Mouse (Mus musculus) ZHBTc4 (cell line): Measurements from ENCODE around the gene Pianp.

Source experiments
- DNase-seq: peaks from one replicate; pipeline ENCODE4 v3.0.0-alpha.2; 2011; ENCODE audit warnings: low read depth, low spot score

Pianp gene

DNA sequence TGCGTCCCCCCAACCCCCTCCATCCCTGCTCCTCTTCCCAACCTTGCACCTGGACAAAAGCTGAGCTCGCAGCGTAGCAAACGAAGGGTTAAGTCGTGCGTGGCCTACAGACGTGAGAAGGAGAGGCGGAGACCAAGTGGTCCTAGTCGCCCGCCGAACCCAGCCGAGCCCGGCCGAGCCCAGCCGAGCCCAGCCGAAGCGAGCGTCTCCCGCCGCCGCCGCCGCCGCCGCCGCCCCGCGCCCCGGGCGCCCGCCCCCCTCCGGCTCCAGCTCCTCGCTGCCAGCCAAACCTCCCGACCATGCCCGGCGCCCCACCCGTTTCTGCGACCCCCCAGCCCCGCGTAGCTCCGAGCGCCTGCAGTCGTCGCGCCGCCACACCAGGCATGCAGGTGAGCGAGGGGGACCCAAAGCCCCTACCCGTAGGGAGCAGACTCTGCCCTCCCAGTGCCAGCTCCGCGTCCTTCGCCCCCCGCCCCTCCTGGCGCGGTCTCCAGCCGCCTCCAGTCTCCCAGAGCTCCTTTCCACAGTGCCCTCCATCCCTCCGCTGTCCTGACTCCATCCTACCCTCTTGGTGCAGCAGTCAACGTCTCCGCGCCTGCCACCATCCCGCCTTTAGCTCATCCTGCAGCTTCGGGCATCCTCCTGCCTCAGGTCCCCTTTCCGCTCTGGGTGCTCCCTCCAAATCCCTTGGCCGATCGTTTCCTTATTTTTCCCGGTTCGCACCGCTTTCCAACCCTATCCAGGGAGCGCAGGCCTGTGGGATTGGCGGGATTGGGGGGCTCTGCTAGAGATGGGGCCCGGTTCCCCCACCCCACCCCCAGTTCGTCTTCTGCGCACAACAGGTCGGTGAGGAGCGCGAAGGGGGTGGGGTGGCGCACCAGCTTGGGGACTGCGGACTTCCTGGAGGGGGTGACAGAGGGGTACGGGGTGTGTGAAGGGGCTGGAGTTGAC, at the start of gene Pianp:
Gene Pianp (plus strand): TSS at position 144 of the 951 bp plus-strand sequence.
- DNase-seq: peak; percentile 65

DNA sequence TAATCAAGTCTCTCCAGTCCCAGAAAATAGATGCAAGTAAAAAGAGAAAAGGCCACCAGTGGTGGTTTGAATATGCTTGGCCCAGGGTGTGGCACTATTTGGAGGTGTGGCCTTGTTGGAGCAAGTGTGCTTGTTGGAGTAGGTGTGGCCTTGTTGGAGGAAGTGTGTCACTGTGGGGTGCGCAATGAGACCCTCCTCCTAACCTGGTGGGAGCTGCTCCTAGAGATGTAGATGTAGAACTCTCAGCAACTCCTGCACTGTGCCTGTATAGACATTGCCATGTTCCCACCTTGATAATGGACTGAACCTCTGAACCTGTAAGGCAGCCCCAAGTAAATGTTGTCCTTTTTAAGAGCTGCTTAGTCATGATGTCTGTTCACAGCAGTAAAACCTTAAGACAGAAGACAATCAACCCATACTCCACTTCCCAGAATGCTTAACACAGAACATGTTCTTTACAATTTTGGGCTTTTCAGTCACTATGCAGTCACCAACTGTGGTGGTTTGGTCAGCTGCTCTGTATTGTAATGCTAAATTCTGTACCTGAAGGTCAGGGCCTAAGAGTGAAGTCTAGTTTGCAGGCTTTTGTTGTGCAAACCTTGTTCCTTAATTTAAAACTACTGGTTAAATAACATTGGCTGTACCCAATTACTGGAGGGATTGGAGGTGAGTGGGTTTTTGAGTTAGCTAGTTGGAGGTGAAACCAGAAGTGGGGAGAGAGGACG, 42.3 kb upstream of the Pianp start:
- DNase-seq: peak; percentile 89

- peak; percentile 56 for DNase-seq
These were observed 41.3 kb upstream of the Pianp start for GRCm38 (mm10) chr6:124955212-124955611.

DNA sequence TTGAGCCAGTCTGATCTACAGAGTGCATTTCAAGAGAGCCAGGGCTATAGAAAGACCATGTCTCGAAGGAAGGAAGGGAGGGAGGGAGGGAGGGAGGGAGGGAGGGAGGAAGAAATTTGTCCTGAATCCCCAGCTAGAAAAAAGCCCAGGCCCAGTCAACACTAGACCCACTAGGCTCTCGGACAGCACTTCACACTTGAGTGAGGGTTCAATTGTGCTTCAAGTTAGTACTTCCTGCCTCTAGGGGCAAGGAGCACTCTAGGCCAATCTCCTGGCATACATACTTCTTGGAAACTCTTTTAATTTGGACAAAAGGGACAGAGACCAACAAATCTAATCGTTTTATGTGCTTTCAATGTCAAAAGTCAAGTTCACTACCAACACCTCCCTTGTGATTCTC, 38.4 kb upstream of the Pianp start:
- DNase-seq: no peak

DNA sequence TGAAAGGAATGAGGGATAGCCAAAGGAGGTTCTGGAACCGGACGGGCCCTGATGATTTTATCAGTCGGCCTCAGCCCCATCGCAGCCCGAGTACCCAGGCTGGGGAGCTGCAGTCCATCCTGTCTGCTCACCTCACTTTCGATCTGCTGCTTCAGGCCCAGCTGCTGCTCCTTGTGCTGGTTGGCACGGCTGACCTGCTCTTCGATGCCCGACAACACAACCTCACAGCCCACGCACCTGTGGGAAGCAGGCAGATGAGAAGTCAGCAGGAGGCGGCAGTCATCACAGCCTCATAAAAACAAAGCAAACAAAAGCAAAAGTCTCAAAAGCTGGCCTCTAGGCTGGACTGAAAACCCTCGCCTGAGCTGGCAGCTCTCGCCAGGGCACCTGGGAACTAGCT, 36.5 kb upstream of the Pianp start:
- no peak for DNase-seq

DNA sequence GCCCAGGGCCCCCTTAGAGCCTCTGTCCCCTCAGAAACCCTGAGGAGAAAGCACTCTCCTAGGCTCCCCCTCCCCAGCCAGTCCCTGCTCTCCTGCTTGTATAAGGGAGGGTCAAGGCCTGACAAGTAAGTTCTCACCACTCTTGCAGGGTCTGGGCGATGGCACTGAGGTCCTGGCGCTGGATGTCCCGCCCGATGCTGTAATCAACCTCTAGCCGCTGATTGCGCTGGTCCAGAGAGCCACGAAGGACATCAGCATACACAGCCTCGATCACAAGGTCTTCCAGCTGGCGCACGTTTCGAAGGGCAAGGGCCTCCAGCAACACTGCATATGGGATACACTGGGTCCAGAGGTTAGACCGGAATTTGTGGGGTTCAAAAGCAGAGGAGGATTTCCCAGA, 35.5 kb upstream of the Pianp start:
- DNase-seq: no peak

DNA sequence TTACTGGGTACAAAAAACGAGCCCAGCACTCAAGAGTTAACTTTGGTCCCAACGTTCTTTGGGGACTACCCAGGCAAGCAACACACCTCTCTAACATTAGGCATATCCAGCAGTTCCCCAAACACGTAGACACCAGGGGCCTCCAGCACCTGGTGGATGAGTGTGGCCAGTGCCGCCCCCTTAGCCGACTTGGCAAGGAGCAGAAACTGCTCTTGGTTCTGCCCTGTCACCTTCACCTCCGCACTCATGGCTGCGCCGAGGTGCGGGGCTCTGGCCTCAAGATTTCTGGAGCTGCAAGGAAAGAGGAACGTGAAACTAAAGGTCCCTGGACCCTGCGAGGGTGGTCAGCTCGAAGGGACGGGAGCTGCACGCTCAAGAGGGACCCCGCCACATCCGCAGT, 31.9 kb upstream of the Pianp start:
- DNase-seq: peak; percentile 65

- peak; percentile 98 for DNase-seq
These were observed 31.3 kb upstream of the Pianp start, which contains the start of gene Cops7a for GRCm38 (mm10) chr6:124965088-124965719. TSS of gene Cops7a (minus strand) at chr6:124965538.

DNA sequence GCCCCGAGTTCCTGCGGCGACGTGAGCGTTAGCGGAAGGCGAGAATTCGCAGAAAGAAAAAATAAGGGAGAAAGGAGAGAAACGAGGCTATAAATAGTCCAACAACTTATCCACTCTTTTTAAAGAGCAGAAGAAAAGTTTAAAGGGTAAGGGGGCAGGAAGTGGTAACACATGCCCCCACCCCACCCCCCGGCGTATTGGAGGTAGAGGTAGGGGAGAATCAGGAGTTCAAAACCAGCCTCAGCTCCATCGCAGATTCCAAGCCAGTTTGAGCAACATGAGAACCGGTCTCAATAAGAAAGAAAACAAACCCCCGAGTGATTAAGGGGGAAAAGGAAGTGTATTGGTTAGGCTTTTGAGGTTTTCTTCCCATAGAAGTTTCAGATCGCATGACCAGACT, 30.7 kb upstream of the Pianp start:
- DNase-seq: peak; percentile 42

- DNase-seq: peak; percentile 83
These were observed 29.9 kb upstream of the Pianp start for GRCm38 (mm10) chr6:124966466-124967118.

DNA sequence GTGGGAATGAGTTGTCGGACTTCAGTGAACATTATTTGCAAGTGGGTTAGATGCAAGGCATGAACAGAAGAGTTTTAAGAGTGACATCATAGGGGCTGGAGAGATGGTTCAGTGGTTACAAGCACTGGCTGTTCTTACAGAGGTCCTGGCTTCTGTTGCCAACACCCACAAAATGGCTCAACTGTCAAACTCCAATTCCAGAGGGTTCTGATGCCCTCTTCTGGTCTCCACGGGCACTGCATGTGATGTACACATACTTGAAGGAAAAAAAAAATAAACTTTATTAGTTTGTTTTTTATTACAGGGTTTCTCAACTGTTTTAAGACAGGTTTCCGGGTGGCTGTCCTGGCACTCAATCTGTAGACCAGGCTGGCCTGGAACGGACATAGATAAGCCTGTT, 28.7 kb upstream of the Pianp start:
- DNase-seq: peak; percentile 83

DNA sequence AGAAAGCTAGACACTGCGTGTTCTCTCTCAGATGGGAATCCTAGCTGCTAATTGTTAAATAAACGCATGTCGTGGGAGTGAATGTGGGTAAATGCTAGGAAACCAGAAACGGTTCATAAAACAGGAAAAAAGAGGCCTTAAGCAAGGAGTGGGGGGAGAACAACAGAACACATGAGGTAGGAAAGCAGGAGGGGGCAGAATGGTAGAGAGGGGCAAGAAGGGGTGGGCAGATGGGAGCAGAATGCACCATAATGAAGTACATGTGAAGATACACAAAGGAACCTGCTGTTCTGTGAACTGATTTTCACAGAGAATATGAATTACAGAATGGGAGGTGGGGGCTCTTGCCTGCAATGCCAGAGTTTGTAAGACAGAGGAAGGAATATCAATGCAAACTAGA, 4.3 kb upstream of the Pianp start:
- no peak for DNase-seq

DNA sequence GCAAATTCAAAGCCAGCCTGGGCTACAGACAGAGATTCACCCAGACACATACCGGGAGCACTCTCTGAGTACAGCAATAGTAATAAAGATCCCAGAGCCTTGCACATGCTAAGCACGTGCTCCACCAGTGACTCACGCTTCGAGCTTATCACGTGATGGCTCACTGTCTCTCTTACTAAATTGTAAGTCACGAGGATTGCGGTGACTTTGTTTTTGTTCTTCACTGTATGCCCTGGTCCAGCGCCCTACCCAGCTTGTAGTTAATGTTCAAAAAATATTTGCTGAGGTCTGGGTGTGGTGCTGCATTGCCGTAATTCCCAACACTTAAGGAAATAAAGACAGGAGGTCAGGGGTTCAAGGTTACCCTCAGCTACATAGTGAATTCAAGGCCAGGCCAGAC, 3.1 kb upstream of the Pianp start:
- peak; percentile 72 for DNase-seq

GRCm38 (mm10) chr6:124993876-124994275, 2.6 kb upstream of the Pianp start:
- peak; percentile 89 for DNase-seq

- no peak for DNase-seq
These were observed 1.2 kb upstream of the Pianp start for GRCm38 (mm10) chr6:124995246-124995645.

GRCm38 (mm10) chr6:124995831-124996403, 577 bp upstream of the Pianp start:
- no peak for DNase-seq

DNA sequence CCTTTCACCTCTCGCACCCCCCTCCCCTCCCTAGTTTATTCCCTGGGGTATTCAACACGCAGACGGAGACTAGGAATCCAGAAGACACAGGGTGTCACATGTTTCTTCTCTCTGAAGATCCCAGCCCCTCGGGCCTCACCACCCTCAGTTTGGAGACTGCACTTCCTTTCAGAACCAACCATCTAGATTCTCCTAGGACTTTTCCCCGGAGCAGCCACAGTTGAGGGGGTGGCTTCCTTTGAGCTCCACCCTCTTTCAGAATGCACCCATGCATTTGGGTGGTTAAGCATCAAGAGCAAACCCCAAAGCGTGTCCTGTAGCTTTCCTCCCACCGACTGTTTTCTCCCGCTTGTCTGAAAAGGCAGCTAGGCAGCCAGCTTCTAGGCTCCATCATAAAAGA, 1.6 kb downstream of the Pianp start:
- DNase-seq: peak; percentile 36

DNA sequence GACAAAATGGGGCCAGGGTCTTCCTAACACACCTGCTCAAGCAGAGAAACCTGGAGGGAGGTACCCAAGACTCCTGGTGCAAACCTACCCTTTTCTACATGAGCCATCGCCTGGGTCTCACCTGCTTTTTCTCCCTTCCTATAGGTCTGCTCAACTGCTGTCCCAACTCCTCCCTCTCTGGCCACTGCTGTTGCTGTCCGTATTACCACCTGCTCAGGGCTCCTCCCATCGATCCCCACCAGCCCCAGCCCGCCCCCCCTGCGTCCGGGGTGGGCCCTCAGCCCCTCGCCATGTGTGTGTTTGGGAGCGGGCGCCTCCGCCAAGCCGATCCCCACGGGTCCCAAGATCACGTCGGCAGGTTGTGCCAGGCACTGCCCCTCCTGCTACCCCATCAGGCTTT, 2.6 kb downstream of the Pianp start:
- DNase-seq: peak; percentile 30

DNA sequence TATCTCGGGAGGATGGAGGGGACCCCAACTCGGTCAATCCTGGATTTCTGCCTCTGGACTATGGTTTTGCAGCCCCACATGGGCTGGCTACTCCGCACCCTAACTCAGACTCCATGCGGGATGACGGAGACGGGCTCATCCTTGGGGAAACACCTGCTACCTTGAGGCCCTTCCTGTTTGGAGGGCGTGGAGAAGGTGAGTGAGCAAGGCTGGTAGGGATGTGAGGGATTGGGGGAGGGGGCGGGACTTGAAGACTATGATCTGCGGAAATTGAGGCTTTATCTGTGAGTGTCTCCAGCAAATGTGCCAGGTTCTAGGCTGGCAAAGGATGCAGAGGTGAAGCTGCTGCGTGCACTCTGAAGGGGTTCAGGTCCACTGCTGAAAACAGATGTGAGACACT, 3.1 kb downstream of the Pianp start:
- DNase-seq: peak; percentile 55

- DNase-seq: no peak
These were observed 7.2 kb downstream of the Pianp start for GRCm38 (mm10) chr6:125003706-125004105.

DNA sequence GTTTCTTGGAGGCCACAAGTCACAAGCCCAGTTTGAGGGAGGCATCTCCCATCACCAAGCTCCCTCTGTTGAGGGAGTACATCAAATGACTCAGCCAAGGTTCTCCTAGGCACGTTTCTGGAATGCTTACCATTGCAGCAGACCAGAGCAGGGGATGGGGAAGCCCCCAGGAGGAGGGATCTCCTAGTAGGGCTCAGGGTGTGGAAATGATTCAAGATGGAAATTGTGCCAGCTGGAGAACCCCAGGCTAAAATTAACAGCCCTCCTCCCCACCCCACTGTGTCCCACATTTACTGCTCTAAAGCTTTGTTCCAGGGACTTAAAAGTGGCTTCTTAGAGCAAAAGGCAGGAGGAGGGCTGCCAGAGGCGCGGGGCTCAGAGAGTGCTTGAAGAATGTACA, 8.6 kb downstream of the Pianp start:
- DNase-seq: no peak
